Mouse (Mus musculus) ES-CJ7 (cell line): ENCODE results near the gene Ofd1.

Experiments used
- DNase-seq: peaks from one replicate; pipeline ENCODE4 v3.0.0; 2011; ENCODE audit warnings: low read depth, low spot score

Ofd1 gene

DNA sequence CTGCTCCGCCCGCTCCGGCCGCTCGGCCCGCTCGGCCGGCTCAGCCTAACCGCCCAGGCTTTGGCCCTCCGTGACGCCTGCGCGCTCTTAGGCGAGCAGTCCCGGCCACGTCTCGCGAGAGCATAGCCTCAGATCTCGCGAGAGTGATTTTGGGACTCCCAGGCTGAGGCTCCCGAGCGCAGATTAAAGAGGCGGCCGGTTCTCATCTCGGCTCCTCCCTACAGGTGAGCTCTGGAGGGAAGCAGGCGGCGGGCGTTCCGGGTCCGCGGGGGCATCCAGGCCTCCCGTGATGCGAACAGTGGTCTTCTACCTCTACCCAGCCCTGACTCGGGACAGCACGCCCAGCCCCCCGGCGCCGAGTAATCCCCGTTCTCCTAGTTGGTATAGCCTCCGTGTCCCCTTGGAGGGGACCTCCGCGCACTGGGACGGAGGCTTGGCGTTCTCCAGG is at the start of gene Ofd1:
TSS of gene Ofd1 (minus strand) at position 89 of the 448 bp plus-strand sequence.
- DNase-seq: peak; percentile 91

DNA sequence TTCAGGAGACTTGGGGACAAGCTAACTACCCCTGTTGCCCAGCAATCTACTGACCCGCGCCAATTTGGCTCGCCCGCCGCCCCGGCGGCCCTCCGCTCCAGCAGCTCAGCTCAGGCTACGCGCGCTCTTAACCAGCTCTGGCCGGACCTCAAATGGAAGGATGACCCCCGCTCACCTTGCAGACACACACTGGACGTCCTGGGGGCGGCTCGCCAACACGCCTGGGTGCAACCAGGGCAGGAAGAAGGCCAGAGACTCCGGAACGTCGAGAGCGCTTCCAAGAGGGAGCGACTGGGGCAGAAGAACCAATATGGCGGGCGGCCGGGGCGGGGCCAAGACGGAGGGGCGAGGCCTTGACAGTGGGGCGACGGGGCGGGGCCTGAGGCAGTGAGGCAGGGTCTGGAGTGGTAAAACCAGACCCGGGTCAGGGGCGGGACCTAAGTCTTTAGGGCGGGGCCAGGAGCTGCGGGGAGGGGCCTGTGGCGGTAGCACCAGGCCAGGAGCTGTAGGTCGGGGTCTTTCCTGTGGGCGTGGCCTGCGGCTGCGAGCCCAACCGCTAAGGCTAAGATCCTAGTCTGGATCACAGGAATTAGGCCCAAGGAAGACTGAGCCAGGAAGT is 39.0 kb upstream of the Ofd1 start, which contains the start of gene Rab9:
TSS of gene Rab9 (minus strand) at position 503 of the 619 bp plus-strand sequence.
- DNase-seq: peak; percentile 95

DNA sequence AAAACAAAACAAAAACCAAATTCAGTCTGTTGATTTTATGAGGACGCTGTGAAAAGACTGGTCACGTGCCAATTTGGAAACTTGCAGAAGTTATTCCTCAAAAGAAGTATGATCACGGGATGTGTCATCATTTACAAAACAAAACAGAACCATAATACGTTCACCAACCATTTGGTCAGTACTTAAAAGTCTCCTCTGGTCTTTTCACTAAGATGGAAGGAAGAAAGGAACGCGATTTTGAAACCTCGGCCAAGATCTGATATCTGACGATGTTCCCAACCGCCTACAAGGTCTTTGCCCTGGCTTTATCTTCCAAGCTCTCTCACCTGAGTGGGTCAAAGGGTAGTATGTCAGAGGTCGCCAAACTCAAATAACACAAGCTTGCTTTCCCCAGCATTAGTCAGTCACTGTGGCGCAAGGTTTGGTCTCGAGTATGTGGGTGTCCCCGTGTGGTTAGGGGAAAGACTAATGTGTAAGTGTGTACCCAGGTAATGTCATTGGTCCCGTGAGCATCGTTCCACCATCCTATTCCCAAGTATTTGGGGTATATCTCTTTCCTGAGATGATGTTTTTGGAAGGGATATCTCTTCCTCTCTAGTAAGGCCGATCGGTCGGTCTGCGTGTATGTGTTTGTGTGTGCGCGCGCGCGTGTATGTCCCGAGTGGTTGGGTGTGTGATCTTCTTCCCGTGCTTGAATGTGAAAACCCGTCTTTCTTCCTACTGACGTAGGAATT is 38.3 kb upstream of the Ofd1 start:
- DNase-seq: peak; percentile 12

DNA sequence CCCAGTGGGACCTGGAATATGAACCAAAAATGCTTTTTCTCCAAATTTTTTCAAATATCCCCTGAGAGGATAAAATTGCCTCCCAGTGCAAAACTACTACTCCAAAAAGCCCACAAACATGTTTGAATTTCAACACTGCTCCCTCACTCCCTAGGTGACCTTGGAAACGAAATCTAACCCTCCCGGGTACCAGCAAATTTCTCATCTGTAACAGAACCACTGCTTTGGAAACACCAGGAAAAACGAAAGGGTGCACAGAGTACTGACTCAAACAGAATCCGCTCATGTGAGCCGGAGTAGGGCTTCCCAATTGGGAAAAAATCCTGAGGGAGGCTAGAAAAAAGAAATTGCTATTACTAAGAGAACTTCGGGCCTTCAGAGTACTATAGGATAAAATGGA is 36.9 kb upstream of the Ofd1 start:
- no peak for DNase-seq

DNA sequence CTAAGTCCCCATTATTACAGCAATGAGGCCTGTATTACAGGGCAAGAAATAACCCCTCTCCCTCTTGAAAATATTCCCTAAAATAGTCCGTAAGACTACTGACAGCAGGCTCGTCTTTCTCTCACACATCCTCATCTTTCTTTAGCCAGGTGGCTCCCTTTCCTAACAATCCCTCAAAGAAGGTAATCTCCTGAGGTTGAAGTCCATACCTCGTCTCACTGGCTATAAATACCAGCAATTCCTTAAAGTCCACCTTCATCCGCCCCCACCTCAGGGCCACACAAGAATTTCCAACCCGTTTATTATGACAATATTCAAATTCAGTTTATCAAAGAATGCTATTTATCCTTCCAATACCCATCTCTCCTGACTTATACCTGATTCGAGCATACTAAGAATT is 32.1 kb upstream of the Ofd1 start:
- no peak for DNase-seq

DNA sequence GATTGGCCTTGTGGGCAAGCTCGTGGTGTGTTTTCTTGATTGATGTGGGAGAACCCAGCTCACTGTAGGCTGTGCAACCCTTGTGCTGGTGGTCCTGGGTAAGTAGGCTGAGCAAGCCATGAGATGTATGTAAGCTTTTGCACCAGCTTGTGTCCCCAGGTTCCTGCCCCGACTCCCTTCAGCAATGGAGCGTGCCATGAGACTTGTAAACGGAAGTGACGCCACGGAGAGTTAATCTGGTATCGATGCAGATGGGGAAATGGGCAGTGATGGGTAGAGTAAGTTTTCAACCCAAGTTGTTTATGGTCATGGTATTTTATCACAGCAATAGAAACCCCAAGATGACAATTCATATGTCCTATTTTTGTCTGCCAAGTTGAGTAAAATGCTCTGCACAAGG is 27.8 kb upstream of the Ofd1 start:
- DNase-seq: no peak

DNA sequence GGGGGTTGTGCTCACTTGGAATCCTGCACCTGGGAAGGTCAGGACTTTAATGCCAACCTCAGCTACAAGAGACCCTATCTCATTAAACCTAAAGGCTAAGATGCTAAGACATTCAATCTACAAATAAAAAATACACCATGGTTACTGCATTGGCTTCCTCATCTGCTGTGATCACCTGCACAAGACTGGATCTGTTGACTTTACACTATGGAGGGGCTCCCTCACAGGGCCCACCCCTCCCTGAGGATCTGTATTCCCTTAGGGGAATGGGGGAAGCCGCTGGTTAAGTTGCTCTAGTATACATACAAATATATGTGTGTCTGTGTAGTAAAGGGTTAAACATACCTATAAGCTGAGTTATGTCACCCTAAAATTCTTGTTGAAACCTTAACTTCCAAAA is 15.0 kb upstream of the Ofd1 start:
- DNase-seq: no peak

DNA sequence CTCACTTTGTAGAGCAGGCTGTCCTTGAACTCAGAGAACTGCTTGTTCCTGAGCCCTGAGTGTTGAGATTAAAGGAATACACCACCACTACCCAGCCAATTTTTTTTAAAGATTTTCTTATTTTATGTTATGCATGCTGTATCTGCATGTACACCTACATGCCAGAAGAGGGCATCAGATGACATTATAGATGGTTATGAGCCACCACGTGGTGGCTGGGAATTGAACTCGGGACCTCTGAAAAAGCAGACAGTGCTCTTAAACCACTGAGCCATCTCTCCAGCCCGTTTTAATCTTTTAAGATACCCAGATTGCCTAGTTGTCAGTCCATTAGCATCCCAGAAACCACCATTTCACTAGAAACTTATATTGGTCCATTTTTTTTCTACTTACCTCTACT is 13.8 kb upstream of the Ofd1 start:
- no peak for DNase-seq

DNA sequence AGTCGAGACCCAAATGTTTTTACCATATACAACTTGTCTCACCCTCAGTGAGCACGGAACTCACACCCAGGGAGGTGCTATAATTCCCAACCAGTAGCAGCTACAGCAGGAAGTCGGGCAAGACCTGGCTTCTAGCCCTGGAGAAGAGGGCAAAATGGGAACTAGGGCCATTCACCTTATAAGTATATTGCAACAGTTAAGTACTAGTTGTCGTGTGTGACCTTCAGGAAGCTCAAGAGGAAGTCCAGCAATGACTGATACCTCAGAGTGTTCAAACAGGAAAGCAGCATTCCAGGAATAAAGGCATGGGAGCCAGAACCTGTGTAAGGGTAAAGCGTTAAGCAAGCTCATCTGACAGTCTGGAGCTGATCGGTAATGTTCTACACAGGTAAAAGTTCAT is 13.0 kb upstream of the Ofd1 start:
- DNase-seq: no peak

DNA sequence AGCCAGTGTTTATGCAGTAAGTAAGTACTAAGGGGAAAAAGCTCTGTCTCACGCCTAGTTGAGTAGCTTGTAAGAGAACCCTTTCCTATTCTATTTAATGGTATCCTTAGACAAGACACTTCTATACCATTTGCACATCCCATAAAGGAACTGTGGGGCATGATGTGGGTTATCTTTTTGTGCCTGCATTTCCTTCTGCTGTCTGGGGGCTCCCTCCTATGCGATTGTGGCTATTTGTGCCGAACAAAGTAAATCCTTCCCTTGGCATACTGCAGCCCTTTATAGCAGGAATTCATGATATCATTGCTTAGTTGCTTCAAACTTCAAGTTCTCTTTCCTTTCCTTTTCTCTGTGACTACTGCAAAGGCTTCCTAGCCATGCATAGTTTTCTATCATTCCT is 4.0 kb upstream of the Ofd1 start:
- no peak for DNase-seq

DNA sequence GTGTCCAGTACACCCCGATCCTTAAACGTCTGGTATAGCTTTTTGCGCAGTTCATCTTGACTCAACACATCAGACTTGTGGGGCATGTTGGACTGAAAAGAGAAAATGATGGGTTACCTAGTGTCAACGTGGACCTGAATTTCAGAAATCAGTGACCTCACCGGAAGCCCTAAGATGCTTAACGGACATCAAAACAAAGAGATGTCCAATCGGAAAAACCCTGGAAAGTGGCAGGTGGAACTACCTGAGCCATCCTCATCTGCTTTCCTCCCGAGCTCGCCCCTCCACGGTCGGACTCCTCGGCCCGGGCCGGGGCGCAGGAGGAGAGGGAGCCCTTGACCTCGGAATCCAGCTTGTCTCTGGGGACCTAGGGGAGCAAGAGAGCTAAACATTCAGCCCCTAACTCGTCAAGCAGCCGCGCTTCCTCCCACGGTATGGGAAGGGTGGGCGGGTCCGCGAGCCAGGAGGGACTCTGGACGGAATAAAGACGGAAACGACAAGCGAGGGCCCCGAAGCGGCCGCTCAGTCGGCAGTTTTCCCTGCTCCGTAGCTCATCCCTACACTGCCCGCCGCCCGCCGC is 378 bp downstream of the Ofd1 start, which contains the start of gene Trappc2:
TSS of gene Trappc2 (plus strand) at position 539 of the 580 bp plus-strand sequence.
- DNase-seq: peak; percentile 12

DNA sequence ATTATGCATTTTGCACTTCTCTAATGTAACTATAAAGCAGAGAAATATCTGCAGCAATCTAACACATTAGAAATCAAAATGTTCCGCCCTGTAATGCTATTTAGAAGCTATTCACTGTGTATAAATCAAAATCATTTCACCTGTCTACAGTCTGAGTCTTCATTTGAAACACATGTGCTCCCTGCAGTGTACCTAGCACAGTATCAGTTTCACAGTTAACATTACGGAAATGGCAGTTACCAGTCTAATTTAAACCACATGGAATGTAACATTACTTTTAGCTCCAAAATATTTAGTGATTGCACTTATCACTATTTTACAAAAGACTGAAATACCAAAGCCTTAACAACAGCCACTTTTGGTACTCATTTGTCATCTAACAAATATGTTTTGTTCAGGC is 5.7 kb downstream of the Ofd1 start:
- DNase-seq: no peak

DNA sequence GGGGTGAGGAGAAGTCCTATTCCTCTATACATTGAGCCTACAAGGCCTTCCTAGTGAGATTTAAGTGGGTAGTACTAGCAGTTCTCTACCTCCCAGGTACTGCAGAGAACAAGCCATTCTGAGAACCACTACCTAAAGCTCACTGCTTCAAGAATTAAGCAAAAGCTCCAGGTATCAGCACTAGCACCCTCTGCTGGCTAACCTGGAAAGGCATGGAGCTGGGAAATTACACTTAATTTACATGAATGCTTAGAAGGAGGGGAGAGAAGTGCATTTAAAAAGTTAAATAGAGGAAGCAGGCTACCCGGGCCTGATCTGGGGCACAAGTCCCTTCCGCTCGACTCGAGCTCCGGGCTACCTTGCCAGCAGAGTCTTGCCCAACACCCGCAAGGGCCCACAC is 24.3 kb downstream of the Ofd1 start:
- DNase-seq: peak; percentile 66

DNA sequence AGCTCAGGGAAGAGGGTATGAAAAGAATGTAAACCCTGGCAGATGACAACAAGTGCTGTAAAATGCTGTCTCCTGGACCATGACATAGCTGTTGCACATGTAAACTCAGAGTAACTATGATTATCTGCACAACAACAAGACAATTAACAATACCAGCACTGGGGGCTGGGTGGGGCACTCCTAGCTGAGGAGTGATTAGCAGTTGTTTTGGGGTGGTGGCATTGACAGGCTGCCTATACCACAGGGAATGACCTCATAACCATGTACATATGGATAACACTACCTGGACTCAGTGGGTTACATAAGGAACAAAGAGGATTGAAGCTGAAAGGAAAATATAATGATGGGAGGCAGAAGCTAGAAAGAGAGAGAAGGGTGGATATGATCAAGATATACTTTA is 32.6 kb downstream of the Ofd1 start:
- no peak for DNase-seq

DNA sequence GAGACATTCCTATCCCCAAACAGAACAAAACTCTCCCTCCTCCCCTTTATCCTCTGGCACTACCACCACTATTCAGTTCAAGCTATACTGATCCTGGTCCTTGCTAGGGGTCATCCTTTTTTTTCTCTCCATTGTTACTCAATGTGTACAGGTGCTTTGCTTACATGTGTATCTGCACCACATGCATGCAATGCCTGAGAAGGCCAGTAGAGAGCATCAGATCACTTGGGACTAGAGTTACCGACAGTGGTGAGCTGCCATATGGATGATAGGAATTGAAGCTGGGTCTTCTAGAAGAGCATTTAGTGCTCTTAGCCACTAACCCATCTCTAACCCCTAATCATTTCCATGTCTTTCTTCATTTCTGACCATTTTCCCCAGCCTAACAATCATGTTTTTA is 46.8 kb downstream of the Ofd1 start:
- peak; percentile 46 for DNase-seq

DNA sequence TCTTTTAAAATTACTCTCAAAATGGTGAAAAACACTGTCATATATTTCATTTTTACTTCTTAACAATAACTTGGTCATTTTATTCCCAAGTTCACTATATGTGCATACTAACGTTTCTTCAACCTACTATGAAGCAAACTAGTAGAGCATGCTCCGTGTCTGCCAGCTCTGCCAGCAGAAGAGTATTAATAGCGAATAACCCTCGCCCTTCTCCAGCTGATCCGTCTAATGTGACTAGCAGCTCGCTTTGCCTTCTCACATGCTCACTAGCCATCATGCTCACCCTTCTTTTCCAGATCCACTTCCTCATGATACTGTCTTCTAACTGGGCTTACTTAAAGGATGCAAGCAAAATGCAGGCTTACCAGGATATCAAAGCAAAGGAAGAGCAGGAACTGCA is 53.8 kb downstream of the Ofd1 start:
- DNase-seq: no peak

DNA sequence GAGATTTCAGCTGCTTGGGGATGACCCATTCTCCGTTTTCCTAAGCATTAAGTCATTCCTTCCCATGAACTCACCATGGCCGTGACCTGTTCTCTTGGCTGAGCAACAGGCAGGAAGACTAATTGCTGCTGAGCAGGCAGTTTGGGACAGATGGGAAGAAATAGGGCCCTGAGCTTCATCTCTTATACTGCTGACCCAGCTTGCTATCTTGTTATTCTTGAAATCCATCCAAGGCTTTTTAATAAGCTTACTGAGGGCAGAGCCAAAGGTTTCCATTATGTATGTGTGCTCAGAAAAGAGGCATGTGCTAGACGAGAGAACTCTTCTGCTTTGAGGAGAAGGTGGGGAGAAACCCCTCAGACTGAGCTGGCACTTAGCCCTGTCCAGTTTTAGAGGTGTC is 55.6 kb downstream of the Ofd1 start:
- DNase-seq: no peak

DNA sequence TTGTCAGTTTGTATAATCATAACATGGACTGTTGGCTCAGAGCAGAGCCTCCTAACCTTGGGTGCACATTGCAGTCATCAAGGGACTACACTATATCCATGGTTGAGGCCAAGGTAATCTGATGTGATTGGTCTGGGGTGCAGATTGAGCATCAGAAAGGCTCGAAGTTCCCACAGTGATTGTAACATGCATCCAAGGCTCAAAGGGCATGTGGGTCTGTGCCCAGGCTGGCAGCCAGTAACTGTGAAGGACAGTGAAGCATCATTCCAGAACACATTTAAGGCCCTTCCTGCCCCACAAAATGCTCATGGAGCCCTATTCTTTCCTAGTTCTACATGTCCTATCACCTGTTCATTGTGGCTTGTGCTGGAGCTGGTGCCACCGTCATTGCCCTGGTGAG is 56.9 kb downstream of the Ofd1 start:
- DNase-seq: no peak

DNA sequence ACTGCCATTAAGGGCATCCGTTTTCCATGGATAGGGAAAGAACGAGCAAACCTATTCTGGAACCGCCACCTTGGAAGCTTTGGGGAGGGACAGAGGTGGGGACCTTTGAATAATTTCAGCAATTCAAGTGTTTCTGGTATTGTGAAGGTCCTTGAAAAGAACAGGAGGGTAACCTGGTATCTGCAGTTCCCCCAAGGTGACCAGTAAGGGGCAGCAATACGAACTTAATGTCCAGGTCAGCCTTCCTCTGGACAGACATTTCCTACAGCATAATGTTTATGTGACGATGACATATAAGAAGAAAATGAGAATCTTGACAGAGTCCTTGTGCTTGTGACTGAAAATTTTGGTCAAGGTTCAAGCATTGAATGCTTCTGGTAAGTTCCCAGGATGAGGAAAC is 61.9 kb downstream of the Ofd1 start:
- no peak for DNase-seq

DNA sequence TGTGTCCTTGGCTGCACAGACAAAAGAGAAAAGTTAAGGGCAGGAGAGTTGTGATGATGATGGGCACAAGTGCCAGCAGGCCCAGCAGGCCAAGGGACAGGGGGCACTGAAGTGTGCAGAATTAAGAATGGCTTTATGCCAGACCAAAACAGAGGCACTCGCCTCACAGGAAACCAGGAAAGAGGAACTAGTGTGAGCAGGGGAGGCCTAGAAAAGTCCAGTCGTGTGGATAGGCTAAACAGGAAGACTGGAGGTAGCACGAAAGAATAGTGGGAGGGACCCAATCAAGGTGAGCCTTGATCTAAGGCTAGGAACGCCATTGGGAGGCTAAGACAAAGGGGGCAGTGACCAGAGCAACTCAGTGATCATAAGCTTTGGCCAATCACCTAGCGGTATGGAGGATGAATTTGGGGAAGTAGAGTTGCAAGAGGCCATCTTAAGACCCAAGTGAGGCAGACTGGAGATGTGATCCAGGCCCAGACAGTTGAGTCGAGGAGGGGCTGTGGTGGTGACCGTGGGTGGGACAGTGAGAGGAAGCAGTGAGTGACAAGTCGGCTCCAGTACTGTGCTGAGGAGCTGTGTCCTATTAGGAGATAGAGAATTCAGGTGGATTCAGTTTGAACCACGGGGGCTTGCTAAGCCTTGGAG is 63.7 kb downstream of the Ofd1 start:
- no peak for DNase-seq

DNA sequence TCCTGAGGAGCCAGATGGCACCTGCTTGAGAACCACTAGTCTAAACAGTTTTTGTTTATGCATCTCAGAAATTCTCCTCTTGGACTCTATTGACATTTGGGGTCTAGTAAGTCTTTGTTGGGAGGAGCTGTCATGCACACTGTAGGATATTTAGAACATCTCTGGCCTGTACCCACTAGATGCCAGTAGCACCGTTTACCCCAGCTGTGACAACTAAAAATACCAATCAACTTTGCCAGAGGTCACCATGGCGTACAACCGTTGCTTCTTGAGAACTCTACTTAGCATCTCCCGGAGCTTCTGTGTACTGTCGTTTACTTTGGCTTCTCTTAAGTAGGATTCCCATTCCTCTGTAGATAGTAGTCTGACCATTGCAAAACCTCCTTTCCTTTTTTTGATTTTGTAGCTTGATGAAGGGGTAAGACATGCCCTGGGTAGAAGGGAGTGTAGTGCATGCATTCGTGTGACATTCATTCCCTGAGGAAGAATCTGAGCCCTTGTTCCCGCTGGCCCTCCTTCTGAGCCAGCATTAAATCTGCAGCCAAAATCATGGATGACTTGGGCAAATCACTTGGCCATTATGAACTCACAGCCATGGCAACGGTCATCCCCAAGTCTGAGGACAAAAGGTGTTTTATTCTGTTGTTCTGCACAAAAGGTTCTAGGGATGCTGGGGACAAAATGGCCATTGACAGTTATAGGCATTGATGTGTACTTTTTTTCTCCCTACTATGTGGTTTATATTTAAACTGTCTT is 74.9 kb downstream of the Ofd1 start:
- no peak for DNase-seq

DNA sequence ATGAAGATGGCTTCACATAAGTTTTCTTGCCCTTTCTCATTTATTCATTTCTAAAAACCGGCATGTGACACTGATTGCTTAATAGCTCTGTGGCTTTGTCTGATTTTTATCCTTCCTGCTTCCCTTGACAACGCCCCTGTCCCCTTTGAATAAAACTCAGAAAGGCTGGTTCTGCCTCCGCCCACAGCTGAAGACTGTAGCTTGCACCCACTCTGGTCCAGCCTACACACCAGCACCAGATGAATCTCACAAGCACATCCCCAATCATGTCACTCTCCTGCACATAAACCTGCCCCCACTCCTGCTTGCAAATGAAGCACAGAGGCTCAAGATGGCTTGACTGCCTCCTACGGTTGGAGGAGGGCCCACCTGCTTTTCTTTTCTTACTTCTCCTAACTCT is 80.0 kb downstream of the Ofd1 start:
- DNase-seq: no peak
